Mouse (Mus musculus): ENCODE measurements around the gene Sept5. TPM values are rescaled to one million over a fixed set of nuclear protein-coding genes. Genes with fewer than 3 reads are reported as not detected.

Sept5 gene
- total RNA-seq, 2 experiments from 2014 or later, result 3.1 to 6.1 TPM

- peak; percentile 60 for DNase-seq
- TF ChIP-seq CTCF (IDR thresholded peaks at IDR 0.05), result no peak
- Histone ChIP-seq H3K27ac (peak overlapping the region; percentile 82), H3K4me3 (peak overlapping the region; percentile 91)
- intact Hi-C loops (cut with DNase I), result loop anchor here (5.0 kb wide), 1 partner anchor 169 kb away; no protein-coding TSS in a partner anchor
Measured at GRCm38 (mm10) chr16:18628206-18628947, 1.4 kb downstream of the Sept5 start.

DNA sequence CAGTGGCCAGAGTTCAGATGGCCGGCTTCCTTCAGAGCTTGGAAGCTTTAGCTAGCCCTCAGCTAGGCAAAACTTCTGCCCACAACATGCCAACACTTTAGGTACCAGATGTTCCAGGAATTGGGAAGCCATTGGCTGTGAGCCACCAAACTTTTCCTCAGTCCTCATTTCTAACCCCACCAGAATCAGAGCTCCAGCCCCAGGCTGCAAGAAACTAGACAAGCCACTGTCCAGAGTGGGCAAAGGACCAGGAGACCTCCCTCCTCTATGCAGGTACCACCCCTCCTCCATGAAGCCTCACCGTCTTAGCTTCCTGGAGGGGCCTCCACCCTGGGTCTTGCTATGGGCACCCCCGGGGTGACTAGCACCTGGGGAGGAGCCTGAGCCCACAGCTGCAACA, 2.6 kb downstream of the Sept5 start:
- H3K27ac ChIP-seq, result no peak overlapping the region
- intact Hi-C loops (cut with DNase I), result loop anchor here (5.0 kb wide), 1 partner anchor 170 kb away; no protein-coding TSS in a partner anchor
- peak overlapping the region; percentile 72 for H3K4me3 ChIP-seq
- TF ChIP-seq CTCF (IDR thresholded peaks at IDR 0.05), result no peak
- DNase-seq, result no peak

DNA sequence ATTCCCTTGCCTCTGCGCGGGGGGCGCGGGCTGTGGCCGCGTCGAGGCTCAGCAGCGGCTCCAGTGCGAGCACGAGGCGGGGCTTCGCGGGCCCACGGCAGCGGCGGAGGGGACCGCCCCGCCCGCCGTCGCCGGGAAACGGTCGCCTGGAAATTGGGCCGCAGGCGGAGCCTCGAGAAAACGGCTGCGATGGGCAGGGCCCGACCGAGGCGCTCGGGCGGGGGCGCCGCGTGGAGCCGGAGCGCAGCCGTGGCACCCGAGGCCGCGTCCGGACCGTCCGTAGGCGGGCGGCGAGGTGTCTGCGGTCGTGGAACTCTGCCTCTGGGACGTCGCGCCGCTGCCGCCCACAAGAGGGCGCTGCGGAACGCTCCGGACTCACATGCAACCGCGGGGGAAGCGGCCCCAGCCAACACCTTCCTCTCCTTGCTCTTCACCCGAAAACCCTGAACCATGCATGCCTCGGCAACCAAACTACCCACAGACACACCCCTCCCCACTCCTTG, 3.3 kb downstream of the Sept5 start, which contains the start of gene Gm49601:
Gene Gm49601 (minus strand): TSS at position 52 of the 503 bp plus-strand sequence.
- Histone ChIP-seq H3K4me3 (peak within 1 kb of the TSS; percentile 72), H3K27ac (peak within 1 kb of the TSS; percentile 46)
- peak; percentile 90 for DNase-seq
- peak; percentile 97; the same call in 1 of the 2 replicates for TF ChIP-seq CTCF (IDR thresholded peaks at IDR 0.05)
- intact Hi-C loops (cut with DNase I), result loop anchor here (1.0 to 5.0 kb wide), 2 partner anchors 52 to 171 kb away; no protein-coding TSS in a partner anchor

DNA sequence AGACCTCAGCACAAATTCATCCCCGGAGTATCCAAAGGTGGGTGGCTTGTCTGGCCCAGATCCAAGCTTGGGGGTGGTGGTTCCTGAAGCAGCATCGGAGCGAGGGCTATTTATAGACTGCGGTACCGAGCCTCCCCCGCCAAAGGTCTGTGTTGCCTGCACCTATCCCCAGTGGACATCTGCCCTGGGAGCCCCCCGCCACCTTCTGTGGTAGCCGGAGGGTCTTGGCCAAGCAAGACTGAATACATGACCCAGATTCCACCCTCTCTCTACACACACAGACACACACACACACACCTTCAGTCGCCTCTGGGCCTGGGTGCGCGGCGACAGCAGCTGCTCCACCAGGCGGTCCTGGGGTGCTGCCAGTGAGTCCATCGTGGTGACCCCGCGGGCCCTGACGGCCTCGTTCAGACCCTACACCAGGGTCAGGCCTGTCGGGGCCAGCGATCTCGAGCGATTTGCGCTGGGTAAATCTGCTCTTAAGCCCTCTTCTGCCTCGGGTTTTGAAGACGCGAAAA, 3.9 kb downstream of the Sept5 start:
- intact Hi-C loops (cut with DNase I), result loop anchor here (1.0 to 5.0 kb wide), 2 partner anchors 52 to 171 kb away; no protein-coding TSS in a partner anchor
- no peak for TF ChIP-seq CTCF (IDR thresholded peaks at IDR 0.05)
- peak; percentile 53 for DNase-seq
- Histone ChIP-seq H3K4me3 (peak overlapping the region; percentile 72), H3K27ac (peak overlapping the region; percentile 46)

GRCm38 (mm10) chr16:18625097-18625496, 4.7 kb downstream of the Sept5 start:
- no peak overlapping the region for H3K27ac ChIP-seq
- DNase-seq, result no peak
- intact Hi-C loops (cut with DNase I), result loop anchor here (5.0 kb wide), 1 partner anchor 172 kb away; no protein-coding TSS in a partner anchor

DNA sequence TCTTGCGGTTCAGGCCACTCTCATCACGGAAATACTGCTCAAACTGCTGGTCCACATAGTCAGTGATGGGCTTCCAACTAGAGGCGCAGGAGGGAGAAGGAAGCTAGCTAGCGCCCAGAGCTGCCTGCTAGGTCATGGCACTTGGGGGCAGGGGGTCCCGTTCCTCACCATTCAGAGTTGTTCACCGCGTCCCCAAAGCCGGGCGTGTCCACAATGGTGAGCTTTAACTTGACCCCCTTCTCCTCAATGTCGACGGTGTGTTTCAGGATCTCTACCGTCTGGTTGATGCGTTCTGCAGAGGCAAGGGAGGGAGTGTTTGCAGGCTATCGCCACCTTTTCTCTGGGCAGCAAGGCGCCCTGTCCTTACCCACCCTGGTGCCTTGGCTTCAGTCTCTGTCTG, 5.1 kb downstream of the Sept5 start:
- DNase-seq, result no peak
- Histone ChIP-seq H3K4me3 (no peak overlapping the region), H3K27ac (no peak overlapping the region)
- intact Hi-C loops (cut with DNase I), result loop anchor here (5.0 kb wide), 1 partner anchor 173 kb away; no protein-coding TSS in a partner anchor
- no peak for TF ChIP-seq CTCF (IDR thresholded peaks at IDR 0.05)

More at GRCm38 (mm10) chr16:18625097-18625496, 4.7 kb downstream of the Sept5 start:
- no peak overlapping the region for H3K4me3 ChIP-seq
- TF ChIP-seq CTCF (IDR thresholded peaks at IDR 0.05), result no peak

- Histone ChIP-seq H3K4me3 (no peak overlapping the region), H3K27ac (no peak overlapping the region)
- TF ChIP-seq CTCF (IDR thresholded peaks at IDR 0.05), result no peak
- no peak for DNase-seq
- intact Hi-C loops (cut with DNase I), result no loop called here
Measured at GRCm38 (mm10) chr16:18623751-18624540, 5.8 kb downstream of the Sept5 start.

GRCm38 (mm10) chr16:18622916-18623750, 6.6 kb downstream of the Sept5 start:
- intact Hi-C loops (cut with DNase I), result no loop called here
- no peak for DNase-seq
- Histone ChIP-seq H3K4me3 (no peak overlapping the region), H3K27ac (no peak overlapping the region)
- TF ChIP-seq CTCF (IDR thresholded peaks at IDR 0.05), result no peak

- no peak for TF ChIP-seq CTCF (IDR thresholded peaks at IDR 0.05)
- Histone ChIP-seq H3K4me3 (peak within 1 kb of the TSS; percentile 72), H3K27ac (no peak within 1 kb of the TSS)
- intact Hi-C loops (cut with DNase I), result no loop called here
- no peak for DNase-seq
Measured at GRCm38 (mm10) chr16:18622019-18622418, 7.7 kb downstream of the Sept5 start, which contains the start of gene Gp1bb. TSS of gene Gp1bb (minus strand) at chr16:18622403.

GRCm38 (mm10) chr16:18621362-18622001, 8.3 kb downstream of the Sept5 start:
- peak overlapping the region; percentile 72 for H3K4me3 ChIP-seq
- DNase-seq, result no peak
- TF ChIP-seq CTCF (IDR thresholded peaks at IDR 0.05), result no peak
- intact Hi-C loops (cut with DNase I), result no loop called here
- no peak overlapping the region for H3K27ac ChIP-seq

Measured in gastrocnemius, adult 2 months (tissue).